Mouse (Mus musculus): ENCODE measurements around the gene Fcgr1. TPM values are rescaled to one million over a fixed set of nuclear protein-coding genes. Genes with fewer than 3 reads are reported as not detected.
"Not testable (repeated sequence)": the region's sequence is repeated elsewhere in the genome, so short reads cannot be mapped to it uniquely, and the experiment has no call there.

The Fcgr1 gene
- polyA plus RNA-seq, 1 experiment, result 1.3 TPM

DNA sequence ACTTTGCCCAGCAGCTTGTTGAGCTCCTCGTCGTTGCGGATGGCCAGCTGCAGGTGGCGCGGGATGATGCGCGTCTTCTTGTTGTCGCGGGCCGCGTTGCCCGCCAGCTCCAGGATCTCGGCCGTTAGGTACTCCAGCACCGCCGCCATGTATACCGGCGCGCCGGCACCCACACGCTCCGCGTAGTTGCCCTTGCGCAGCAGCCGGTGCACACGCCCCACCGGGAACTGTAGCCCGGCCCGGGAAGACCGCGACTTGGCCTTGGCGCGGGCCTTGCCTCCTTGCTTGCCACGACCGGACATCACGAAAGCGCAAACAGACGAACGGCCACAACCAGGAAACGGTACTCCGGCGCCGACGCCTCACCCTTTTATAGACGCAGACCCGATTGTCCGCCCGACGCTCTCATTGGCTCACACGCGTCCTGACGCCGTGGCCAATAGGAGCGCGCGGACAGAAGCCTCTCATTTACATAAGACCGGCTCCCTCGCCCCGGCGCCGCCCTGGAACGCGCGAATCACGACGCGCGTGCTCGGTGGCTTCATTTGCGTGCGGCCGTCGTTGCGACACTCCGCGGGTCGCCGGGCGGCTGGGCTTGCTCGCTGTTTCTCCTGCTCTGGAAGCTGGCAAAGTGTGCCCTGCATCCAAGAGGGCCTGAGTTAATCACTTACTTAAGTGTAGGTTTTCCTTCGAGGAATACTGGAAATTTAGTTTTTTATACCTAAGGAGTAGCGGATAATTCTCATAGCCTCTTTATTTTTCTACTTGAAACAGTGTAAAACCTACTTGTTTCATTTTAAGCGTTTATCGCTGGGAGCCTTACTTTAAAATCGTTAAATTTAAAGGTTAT, 53.6 kb downstream of the Fcgr1 start, which contains the start of gene Hist2h2aa2:
Hist2h2aa2 (minus strand) TSS at position 328 of the 850 bp plus-strand sequence.
- Histone ChIP-seq H3K4me3 (ENCODE audit: insufficient read depth, low read depth, low read length) (peak within 1 kb of the TSS; percentile 65), H3K27ac (ENCODE audit: insufficient read depth, low read depth, low read length) (peak within 1 kb of the TSS; percentile 86), H3K4me1 (ENCODE audit: control insufficient read depth, insufficient read depth, low read length) (peaks cover 10% of the 10 kb centered on the region; the same call in 1 of the 2 replicates)
- DNase-seq, result peak; percentile 99
- 2% methylated on average over 44 of the region's 85 CpGs for WGBS
- not testable (repeated sequence) for H3K36me3 ChIP-seq (ENCODE audit: control insufficient read depth, insufficient read depth, low read length); H3K27me3 ChIP-seq (replicated peaks; ENCODE audit: control insufficient read depth, insufficient read depth, low read length)
- TF ChIP-seq POLR2A (IDR thresholded peaks at IDR 0.05; ENCODE audit: low read depth, low read length), result peak; percentile 27

DNA sequence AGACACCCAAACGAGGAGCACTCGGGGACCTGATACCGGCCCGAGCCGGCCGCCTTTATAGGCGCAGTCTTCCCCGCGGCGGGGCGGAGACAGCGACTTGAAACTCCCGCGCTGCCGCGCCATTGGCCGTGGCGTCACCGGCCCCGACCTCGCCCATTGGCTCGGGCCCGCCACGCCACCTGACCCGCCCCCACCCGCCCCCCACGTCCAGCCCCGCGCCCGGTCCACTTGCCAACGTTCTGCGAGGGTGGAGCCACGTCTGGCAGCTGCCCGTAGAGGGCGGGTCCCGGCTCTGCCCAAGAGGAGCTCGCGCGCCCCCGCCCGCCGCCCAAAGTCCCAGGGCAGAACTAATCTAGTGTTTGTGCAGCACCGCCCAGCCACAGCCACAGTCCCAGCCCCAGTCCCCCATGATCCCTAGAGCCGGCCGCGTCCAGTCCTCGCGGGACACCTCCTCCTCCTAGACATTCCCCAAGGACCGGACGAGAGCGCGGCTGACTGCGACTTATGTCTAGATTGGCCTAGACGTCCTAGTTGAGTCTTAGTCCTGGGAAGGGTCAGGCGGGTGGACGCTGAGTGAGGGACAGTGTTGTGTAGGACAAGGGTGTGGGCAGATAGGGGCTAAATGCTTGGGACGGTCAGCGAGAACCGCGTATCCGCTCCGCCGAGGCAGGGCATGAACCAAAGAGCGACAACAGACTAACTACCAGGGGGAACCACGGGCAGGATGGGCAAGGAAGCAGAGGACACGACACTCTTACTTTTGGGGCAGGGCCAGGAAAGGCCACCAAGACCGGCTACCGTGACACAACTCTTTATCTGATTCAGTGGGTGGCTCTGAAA, 54.6 kb downstream of the Fcgr1 start, which contains the start of gene Hist2h3c2:
Hist2h3c2 (minus strand) TSS at position 174 of the 840 bp plus-strand sequence.
- Histone ChIP-seq H3K27ac (ENCODE audit: insufficient read depth, low read depth, low read length) (peak within 1 kb of the TSS; percentile 86), H3K4me3 (ENCODE audit: insufficient read depth, low read depth, low read length) (peak within 1 kb of the TSS; percentile 65)
- 3% methylated on average over 22 of the region's 68 CpGs for WGBS
- peak; percentile 73 for DNase-seq
- H3K27me3 ChIP-seq (replicated peaks; ENCODE audit: control insufficient read depth, insufficient read depth, low read length); H3K4me1 ChIP-seq (ENCODE audit: control insufficient read depth, insufficient read depth, low read length); H3K36me3 ChIP-seq (ENCODE audit: control insufficient read depth, insufficient read depth, low read length): not testable (repeated sequence)

DNA sequence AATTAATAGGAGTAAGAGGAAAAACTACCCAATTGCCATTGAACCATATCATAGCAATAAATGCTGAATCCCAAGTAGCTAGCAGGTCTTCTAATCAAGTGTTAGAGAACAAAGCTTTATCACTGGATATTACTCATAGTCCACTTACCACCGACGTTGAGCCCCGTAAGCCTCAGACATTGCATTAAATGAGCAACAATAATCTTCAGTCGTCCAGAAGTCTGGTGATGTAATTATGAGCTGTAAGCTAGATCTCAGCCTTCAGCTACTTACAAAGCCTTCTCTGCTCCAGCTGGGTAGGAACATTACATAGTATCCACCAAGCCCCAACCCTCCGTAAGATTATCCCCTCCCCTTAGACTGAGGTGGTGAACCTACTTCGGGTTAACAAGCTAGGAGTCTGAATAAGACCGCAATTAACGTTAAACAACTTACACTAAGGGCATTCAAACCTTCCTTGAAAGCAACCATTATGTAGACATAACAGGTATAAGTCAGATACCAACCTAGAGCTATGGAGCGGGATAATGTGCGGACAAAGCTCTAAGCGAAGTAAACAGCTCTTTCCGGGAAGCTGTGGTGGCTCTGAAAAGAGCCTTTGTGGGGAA, 55.8 kb downstream of the Fcgr1 start:
- no peaks in the 10 kb centered on the region for H3K36me3 ChIP-seq (ENCODE audit: control insufficient read depth, insufficient read depth, low read length)
- H3K27me3 ChIP-seq (replicated peaks; ENCODE audit: control insufficient read depth, insufficient read depth, low read length), result no peaks in the 10 kb centered on the region
- peaks cover 3% of the 10 kb centered on the region; the same call in 1 of the 2 replicates for H3K4me1 ChIP-seq (ENCODE audit: control insufficient read depth, insufficient read depth, low read length)
- H3K27ac ChIP-seq (ENCODE audit: insufficient read depth, low read depth, low read length), result no peak overlapping the region
- TF ChIP-seq POLR2A (IDR thresholded peaks at IDR 0.05; ENCODE audit: low read depth, low read length) (no peak), CTCF (conservative IDR thresholded peaks at IDR 0.05; ENCODE audit: insufficient read depth, insufficient read length, low read depth, low read length) (no peak)
- WGBS, result 24% methylated on average over 12 of the region's 12 CpGs
- H3K4me3 ChIP-seq (ENCODE audit: insufficient read depth, low read depth, low read length), result no peak overlapping the region
- DNase-seq, result no peak

DNA sequence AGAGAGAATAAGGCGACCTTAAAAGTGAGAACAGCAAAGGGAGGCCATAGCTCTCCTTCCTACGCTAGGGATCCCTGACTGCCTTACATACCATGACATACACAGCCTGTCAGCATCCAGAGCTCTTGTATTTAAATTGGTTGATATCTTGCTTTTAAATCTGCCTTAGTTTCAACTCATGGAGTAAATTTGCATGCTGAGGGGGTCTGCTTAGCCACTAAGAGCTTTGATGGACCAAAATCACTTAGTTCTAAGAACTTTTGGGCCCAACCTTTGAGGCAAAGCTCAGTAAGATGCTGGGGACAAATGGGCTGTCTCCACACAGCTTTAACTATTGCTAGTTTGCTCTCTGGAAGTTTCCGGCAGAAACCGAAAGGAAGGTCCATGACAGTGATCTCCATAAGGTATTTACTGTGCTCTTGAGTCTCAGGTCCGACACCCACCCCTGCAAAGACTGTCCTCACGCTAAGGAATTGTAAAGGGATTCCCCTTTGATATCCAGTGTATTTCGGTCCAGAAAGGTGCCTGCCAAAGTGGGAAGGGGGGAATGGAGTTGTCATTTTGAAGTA, 56.4 kb downstream of the Fcgr1 start:
- WGBS, result 79% methylated on average over 7 of the region's 7 CpGs
- H3K4me3 ChIP-seq (ENCODE audit: insufficient read depth, low read depth, low read length), result no peak overlapping the region
- peaks cover 3% of the 10 kb centered on the region; the same call in 1 of the 2 replicates for H3K4me1 ChIP-seq (ENCODE audit: control insufficient read depth, insufficient read depth, low read length)
- DNase-seq, result no peak
- no peaks in the 10 kb centered on the region for H3K27me3 ChIP-seq (replicated peaks; ENCODE audit: control insufficient read depth, insufficient read depth, low read length)
- TF ChIP-seq POLR2A (IDR thresholded peaks at IDR 0.05; ENCODE audit: low read depth, low read length), result no peak
- no peak for TF ChIP-seq CTCF (conservative IDR thresholded peaks at IDR 0.05; ENCODE audit: insufficient read depth, insufficient read length, low read depth, low read length)
- H3K27ac ChIP-seq (ENCODE audit: insufficient read depth, low read depth, low read length), result no peak overlapping the region
- no peaks in the 10 kb centered on the region for H3K36me3 ChIP-seq (ENCODE audit: control insufficient read depth, insufficient read depth, low read length)

DNA sequence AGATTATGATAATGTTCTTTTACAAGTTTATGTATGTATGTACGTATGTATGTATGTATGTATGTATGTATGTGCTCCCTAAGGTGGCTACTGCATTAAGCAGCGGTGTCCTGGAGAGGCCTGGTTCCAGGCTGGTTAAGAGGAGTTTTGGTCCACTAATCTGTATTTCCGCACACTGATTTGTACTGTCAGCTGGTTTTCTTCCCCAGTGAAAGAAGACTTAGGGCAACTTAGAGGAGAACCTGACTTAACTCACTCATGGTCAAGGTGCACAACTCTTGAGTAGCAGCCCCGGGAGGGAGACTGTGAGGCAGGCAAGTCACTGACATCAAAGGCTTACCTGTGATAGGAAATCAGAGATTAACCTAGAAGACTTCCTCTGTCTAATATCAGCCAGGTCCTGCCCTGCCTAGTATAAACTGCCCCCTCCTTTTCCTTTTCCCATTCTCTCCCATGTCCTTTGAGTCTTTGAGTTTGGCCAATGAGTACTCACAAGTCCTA, 56.9 kb downstream of the Fcgr1 start:
- WGBS, result 70% methylated on average over 4 of the region's 4 CpGs
- Histone ChIP-seq H3K27ac (ENCODE audit: insufficient read depth, low read depth, low read length) (no peak overlapping the region), H3K4me1 (ENCODE audit: control insufficient read depth, insufficient read depth, low read length) (peaks cover 3% of the 10 kb centered on the region; the same call in 1 of the 2 replicates), H3K4me3 (ENCODE audit: insufficient read depth, low read depth, low read length) (no peak overlapping the region), H3K27me3 (replicated peaks; ENCODE audit: control insufficient read depth, insufficient read depth, low read length) (no peaks in the 10 kb centered on the region), H3K36me3 (ENCODE audit: control insufficient read depth, insufficient read depth, low read length) (no peaks in the 10 kb centered on the region)
- no peak for TF ChIP-seq POLR2A (IDR thresholded peaks at IDR 0.05; ENCODE audit: low read depth, low read length)
- TF ChIP-seq CTCF (conservative IDR thresholded peaks at IDR 0.05; ENCODE audit: insufficient read depth, insufficient read length, low read depth, low read length), result no peak
- DNase-seq, result no peak

DNA sequence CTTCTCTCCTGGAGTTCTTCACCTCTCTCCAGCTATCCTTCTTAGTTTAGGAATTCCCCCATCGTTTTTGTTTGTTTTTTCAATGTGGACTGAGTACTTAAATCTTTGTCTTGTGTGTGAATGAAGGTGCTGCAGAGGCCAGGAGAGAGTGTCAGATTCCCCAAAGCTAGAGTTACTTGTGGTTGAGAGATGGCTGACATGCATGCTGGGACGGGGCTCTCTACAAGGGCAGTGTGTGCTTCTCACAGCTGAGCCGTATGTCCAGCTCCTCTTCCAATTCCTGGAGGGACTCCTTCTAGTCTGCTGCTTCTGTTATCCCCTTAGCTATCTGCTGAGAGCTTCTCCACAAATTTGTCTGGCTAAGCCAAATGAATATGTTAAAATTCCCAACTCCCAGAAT, 57.9 kb downstream of the Fcgr1 start:
- no peak for DNase-seq
- no peak for TF ChIP-seq CTCF (conservative IDR thresholded peaks at IDR 0.05; ENCODE audit: insufficient read depth, insufficient read length, low read depth, low read length)
- no peak for TF ChIP-seq POLR2A (IDR thresholded peaks at IDR 0.05; ENCODE audit: low read depth, low read length)
- Histone ChIP-seq H3K27me3 (replicated peaks; ENCODE audit: control insufficient read depth, insufficient read depth, low read length) (no peaks in the 10 kb centered on the region), H3K4me1 (ENCODE audit: control insufficient read depth, insufficient read depth, low read length) (peaks cover 1% of the 10 kb centered on the region; the same call in 1 of the 2 replicates), H3K36me3 (ENCODE audit: control insufficient read depth, insufficient read depth, low read length) (no peaks in the 10 kb centered on the region), H3K4me3 (ENCODE audit: insufficient read depth, low read depth, low read length) (no peak overlapping the region), H3K27ac (ENCODE audit: insufficient read depth, low read depth, low read length) (no peak overlapping the region)
- 65% methylated on average over 3 of the region's 3 CpGs for WGBS

Measured in kidney, adult 2 months (tissue).